Mouse (Mus musculus): ENCODE results near the gene Ppp1r12b. TPM values are rescaled to one million over a fixed set of nuclear protein-coding genes. Genes with fewer than 3 reads are reported as not detected.

Ppp1r12b gene
- total and polyA plus RNA-seq, 3 experiments: 4.7 to 7.8 TPM; not detected in 1

DNA sequence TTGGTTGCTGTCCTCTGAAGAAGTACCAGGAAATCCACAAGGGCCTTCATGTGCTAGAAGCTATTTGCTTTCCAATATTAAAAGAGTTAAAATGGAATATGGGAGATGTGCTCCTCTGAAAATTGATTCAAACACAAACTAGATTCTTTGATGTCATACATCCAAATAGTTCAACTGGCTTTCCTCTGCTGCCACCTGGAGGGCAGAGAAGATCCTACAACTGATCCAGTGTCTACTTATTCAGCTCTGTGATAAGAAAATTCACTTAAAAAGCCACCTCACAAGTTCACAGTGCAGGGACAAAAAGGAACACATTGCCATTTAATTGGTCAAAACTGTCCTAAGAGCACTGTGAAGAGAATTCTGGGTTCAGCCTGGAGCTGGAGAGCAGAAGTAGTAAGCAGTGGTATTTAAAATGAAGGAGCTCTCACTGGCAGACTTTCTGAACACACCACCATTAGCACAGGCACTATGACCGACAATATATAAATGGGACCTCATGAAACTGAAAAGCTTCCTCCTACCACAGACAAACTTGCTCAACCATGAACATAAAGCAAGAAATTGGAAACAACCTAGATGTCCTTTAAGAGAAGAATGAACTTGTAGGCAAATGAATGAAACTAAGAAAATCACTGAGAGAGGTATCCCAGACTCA is 101.3 kb downstream of the Ppp1r12b start:
- H3K9me3 ChIP-seq (replicated peaks; ENCODE audit: insufficient read depth, low read length): no peaks in the 10 kb centered on the region
- H3K36me3 ChIP-seq (ENCODE audit: control insufficient read depth in 1 of 2, insufficient read depth in 2 of 2, low read length in 2 of 2): no peaks in the 10 kb centered on the region
- TF ChIP-seq RAD21 (IDR thresholded peaks at IDR 0.05; ENCODE audit: low read depth, low read length) (peak; percentile 97), POLR2AphosphoS5 (IDR thresholded peaks at IDR 0.05; ENCODE audit: borderline replicate concordance, low read depth, low read length) (no peak), CTCF (IDR thresholded peaks at IDR 0.05 in 2 of 3, conservative IDR thresholded peaks at IDR 0.05 in 1 of 3; ENCODE audit: control insufficient read depth in 1 of 3, insufficient read depth in 1 of 3, low read depth in 2 of 3, low read length in 3 of 3, poor library complexity in 1 of 3, severe bottlenecking in 1 of 3) (peak; percentile 57 to 95 (median 92)), GATA1 (IDR thresholded peaks at IDR 0.05; ENCODE audit: low read depth, low read length) (0 out of 2 replicates have a peak, but pooled peaks have one; percentile 22), SIN3A (IDR thresholded peaks at IDR 0.05; ENCODE audit: low read length) (no peak), ZC3H11A (IDR thresholded peaks at IDR 0.05; ENCODE audit: low read depth, low read length) (peak; percentile 86), SMC3 (IDR thresholded peaks at IDR 0.05; ENCODE audit: low read depth, low read length) (peak; percentile 91), MAZ (IDR thresholded peaks at IDR 0.05; ENCODE audit: low read depth, low read length) (no peak), CHD1 (IDR thresholded peaks at IDR 0.05; ENCODE audit: low read depth, low read length) (no peak), ETS1 (IDR thresholded peaks at IDR 0.05; ENCODE audit: low read depth, low read length) (no peak)
- no peak overlapping the region for H3K9ac ChIP-seq (ENCODE audit: control insufficient read depth, low read depth, low read length, poor library complexity, severe bottlenecking)
- H3K4me3 ChIP-seq (ENCODE audit: control insufficient read depth in 1 of 2, insufficient read depth in 1 of 2, low read depth in 2 of 2, low read length in 2 of 2): no peak overlapping the region
- no peaks in the 10 kb centered on the region for H3K4me1 ChIP-seq (ENCODE audit: control insufficient read depth in 1 of 2, insufficient read depth in 2 of 2, low read length in 2 of 2)
- H3K79me2 ChIP-seq (ENCODE audit: control insufficient read depth, insufficient read depth, low read length, poor library complexity): no peaks in the 10 kb centered on the region
- no peaks in the 10 kb centered on the region for H3K27me3 ChIP-seq (ENCODE audit: control insufficient read depth in 1 of 2, insufficient read depth in 2 of 2, low read length in 2 of 2)
- no peak overlapping the region for H3K27ac ChIP-seq (ENCODE audit: control insufficient read depth, low read depth, low read length)
- DNase-seq (ENCODE audit: low read depth, low spot score): peak; percentile 77

DNA sequence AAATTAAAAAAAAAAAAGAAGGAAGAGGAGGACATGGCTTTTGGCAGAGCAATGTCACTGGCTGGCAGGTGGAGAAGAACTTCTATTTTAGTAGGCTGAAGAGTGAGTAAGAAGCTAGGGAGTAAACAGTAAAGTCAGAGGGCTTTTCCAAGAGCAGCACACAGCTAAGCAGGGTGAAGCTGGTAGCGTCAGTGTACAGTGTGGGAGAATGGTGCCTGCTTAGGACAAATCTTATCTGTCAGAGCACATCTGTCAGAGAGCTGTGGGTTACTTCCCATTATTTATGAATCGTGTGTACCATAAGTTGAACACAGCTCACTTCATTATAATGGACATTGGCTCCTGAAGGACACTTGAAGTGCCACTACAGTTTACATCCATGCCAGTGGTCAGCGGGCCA is 102.9 kb downstream of the Ppp1r12b start:
- H3K4me3 ChIP-seq (ENCODE audit: control insufficient read depth in 1 of 2, insufficient read depth in 1 of 2, low read depth in 2 of 2, low read length in 2 of 2): no peak overlapping the region
- H3K36me3 ChIP-seq (ENCODE audit: control insufficient read depth in 1 of 2, insufficient read depth in 2 of 2, low read length in 2 of 2): no peaks in the 10 kb centered on the region
- H3K79me2 ChIP-seq (ENCODE audit: control insufficient read depth, insufficient read depth, low read length, poor library complexity): no peaks in the 10 kb centered on the region
- H3K4me1 ChIP-seq (ENCODE audit: control insufficient read depth in 1 of 2, insufficient read depth in 2 of 2, low read length in 2 of 2): no peaks in the 10 kb centered on the region
- H3K9ac ChIP-seq (ENCODE audit: control insufficient read depth, low read depth, low read length, poor library complexity, severe bottlenecking): no peak overlapping the region
- no peak for TF ChIP-seq TAL1 (IDR thresholded peaks at IDR 0.05; ENCODE audit: low read length)
- no peak for TF ChIP-seq JUND (IDR thresholded peaks at IDR 0.05; ENCODE audit: low read depth, low read length)
- TF ChIP-seq MXI1 (IDR thresholded peaks at IDR 0.05; ENCODE audit: low read depth, low read length): no peak
- no peak for TF ChIP-seq MEF2A (IDR thresholded peaks at IDR 0.05; ENCODE audit: extremely low read depth, insufficient replicate concordance, low read depth, low read length, poor library complexity, severe bottlenecking)
- no peak for TF ChIP-seq ZNF384 (IDR thresholded peaks at IDR 0.05; ENCODE audit: low read depth, low read length)
- TF ChIP-seq SMC3 (IDR thresholded peaks at IDR 0.05; ENCODE audit: low read depth, low read length): no peak
- TF ChIP-seq TCF12 (IDR thresholded peaks at IDR 0.05; ENCODE audit: low read depth, low read length): no peak
- no peak for TF ChIP-seq NRF1 (IDR thresholded peaks at IDR 0.05; ENCODE audit: insufficient read depth, low read depth, low read length, poor library complexity, severe bottlenecking)
- no peaks in the 10 kb centered on the region for H3K9me3 ChIP-seq (replicated peaks; ENCODE audit: insufficient read depth, low read length)
- DNase-seq (ENCODE audit: low read depth, low spot score): no peak
- H3K27me3 ChIP-seq (ENCODE audit: control insufficient read depth in 1 of 2, insufficient read depth in 2 of 2, low read length in 2 of 2): no peaks in the 10 kb centered on the region
- H3K27ac ChIP-seq (ENCODE audit: control insufficient read depth, low read depth, low read length): no peak overlapping the region

Measured in MEL (cell line).